Mouse (Mus musculus): ENCODE results near the gene Maco1. TPM values are rescaled to one million over a fixed set of nuclear protein-coding genes. Genes with fewer than 3 reads are reported as not detected.

Maco1 gene
- total and polyA plus RNA-seq, 2 experiments from 2014 or later = 21.8 to 32.1 TPM

DNA sequence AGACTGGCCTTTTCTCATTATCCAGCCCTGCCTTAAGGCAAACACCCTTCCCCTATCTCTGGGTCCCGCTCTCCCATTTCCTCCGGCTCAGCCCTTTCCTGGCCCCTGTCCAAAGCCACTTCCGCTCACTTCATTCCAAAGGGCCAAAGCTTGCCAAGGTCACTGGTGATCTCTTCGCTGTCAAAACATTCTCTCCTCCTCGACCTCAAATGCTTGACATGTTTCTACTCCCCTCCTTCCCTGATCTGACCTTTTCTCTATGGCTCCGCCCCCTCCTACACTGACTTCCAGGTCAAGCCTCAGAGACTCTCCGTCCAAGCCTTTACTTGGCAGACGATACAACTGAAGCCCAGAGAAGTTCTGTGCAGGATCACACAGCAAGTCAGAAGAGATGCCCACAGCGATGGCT is 92.3 kb downstream of the Maco1 start:
- Histone ChIP-seq H3K36me3 (replicated peaks; ENCODE audit: control insufficient read depth, insufficient read depth, low read length) (no peaks in the 10 kb centered on the region), H3K27ac (ENCODE audit: low read depth) (peak overlapping the region; percentile 37), H3K9ac (replicated peaks; ENCODE audit: low read depth, low read length) (no peak overlapping the region), H3K4me3 (ENCODE audit: low read depth, low read length) (no peak overlapping the region), H3K4me1 (ENCODE audit: control insufficient read depth, insufficient read depth) (peaks cover 57% of the 10 kb centered on the region), H3K9me3 (replicated peaks; ENCODE audit: control insufficient read depth, low read length) (no peaks in the 10 kb centered on the region), H3K27me3 (ENCODE audit: control insufficient read depth, insufficient read depth, low read length) (no peaks in the 10 kb centered on the region), H3K4me2 (ENCODE audit: low read depth, low read length) (peak overlapping the region; percentile 36)
- ATAC-seq (ENCODE audit: insufficient read depth, low read depth) = peak; percentile 75
- 5% methylated on average over 9 of the region's 9 CpGs for WGBS
- peak; percentile 64; the same call in 1 of the 2 replicates for TF ChIP-seq EP300 (IDR thresholded peaks at IDR 0.05; ENCODE audit: low read depth)
- no peak for TF ChIP-seq CTCF (IDR thresholded peaks at IDR 0.05; ENCODE audit: low read depth)
- DNase-seq (ENCODE audit: low spot score) = peak; percentile 93

DNA sequence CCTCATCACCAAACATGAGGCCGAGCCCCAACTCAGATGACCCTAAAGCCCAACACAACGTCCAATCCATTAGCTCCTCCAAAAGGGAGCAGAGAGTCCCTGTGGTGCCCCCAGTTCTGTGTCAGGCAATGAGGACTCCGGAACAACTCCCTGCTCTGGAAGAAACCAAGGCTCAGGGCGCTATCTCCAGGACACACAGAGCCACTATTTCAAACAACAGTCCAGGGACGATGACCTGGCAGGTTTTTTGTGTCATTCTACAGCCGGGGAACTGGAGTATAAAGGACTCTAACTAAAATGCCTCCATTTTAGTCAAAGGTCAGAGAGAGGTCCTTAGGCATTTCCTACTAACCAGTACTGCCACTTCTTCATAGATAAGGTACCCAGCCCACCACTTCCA is 92.9 kb downstream of the Maco1 start:
- H3K9me3 ChIP-seq (replicated peaks; ENCODE audit: control insufficient read depth, low read length) = no peaks in the 10 kb centered on the region
- no peaks in the 10 kb centered on the region for H3K36me3 ChIP-seq (replicated peaks; ENCODE audit: control insufficient read depth, insufficient read depth, low read length)
- peaks cover 53% of the 10 kb centered on the region for H3K4me1 ChIP-seq (ENCODE audit: control insufficient read depth, insufficient read depth)
- no peak overlapping the region for H3K4me3 ChIP-seq (ENCODE audit: low read depth, low read length)
- H3K27me3 ChIP-seq (ENCODE audit: control insufficient read depth, insufficient read depth, low read length) = no peaks in the 10 kb centered on the region
- ATAC-seq (ENCODE audit: insufficient read depth, low read depth) (no peak), DNase-seq (ENCODE audit: low spot score) (peak; percentile 18)
- peak overlapping the region; percentile 36 for H3K4me2 ChIP-seq (ENCODE audit: low read depth, low read length)
- H3K27ac ChIP-seq (ENCODE audit: low read depth) = peak overlapping the region; percentile 37
- no peak overlapping the region for H3K9ac ChIP-seq (replicated peaks; ENCODE audit: low read depth, low read length)
- WGBS = 58% methylated on average over 6 of the region's 6 CpGs
- TF ChIP-seq CTCF (IDR thresholded peaks at IDR 0.05; ENCODE audit: low read depth) = no peak
- no peak for TF ChIP-seq EP300 (IDR thresholded peaks at IDR 0.05; ENCODE audit: low read depth)

DNA sequence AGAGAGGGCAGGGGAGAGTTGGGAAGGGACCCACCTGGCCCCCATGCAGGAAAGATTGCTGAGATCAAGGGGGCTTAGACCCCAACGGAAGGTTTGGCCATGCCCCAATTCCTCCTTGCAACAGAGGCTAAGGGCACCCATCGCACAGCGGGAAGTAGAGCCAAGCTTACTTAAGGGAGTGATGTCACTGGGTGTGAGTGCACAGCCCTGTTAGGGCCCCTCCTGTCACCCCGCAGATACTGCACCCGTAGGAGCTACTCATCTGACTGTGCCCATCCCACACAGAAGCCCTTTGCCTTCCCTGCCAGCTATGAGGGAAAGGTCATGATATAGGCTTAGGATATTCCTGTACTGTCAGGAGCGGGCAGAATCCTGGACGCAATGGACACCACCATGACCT is 93.6 kb downstream of the Maco1 start:
- ATAC-seq (ENCODE audit: insufficient read depth, low read depth) = no peak
- Histone ChIP-seq H3K4me1 (ENCODE audit: control insufficient read depth, insufficient read depth) (peaks cover 50% of the 10 kb centered on the region), H3K27ac (ENCODE audit: low read depth) (0 out of 2 replicates have a peak overlapping the region, but pooled peaks have one; percentile 37), H3K27me3 (ENCODE audit: control insufficient read depth, insufficient read depth, low read length) (no peaks in the 10 kb centered on the region), H3K9ac (replicated peaks; ENCODE audit: low read depth, low read length) (no peak overlapping the region), H3K36me3 (replicated peaks; ENCODE audit: control insufficient read depth, insufficient read depth, low read length) (0 out of 2 replicates have a peak, but pooled peaks cover 4% of the 10 kb centered on the region), H3K4me2 (ENCODE audit: low read depth, low read length) (no peak overlapping the region), H3K9me3 (replicated peaks; ENCODE audit: control insufficient read depth, low read length) (no peaks in the 10 kb centered on the region), H3K4me3 (ENCODE audit: low read depth, low read length) (no peak overlapping the region)
- DNase-seq (ENCODE audit: low spot score) = no peak
- TF ChIP-seq EP300 (IDR thresholded peaks at IDR 0.05; ENCODE audit: low read depth) (no peak), CTCF (IDR thresholded peaks at IDR 0.05; ENCODE audit: low read depth) (no peak)
- 82% methylated on average over 7 of the region's 7 CpGs for WGBS

DNA sequence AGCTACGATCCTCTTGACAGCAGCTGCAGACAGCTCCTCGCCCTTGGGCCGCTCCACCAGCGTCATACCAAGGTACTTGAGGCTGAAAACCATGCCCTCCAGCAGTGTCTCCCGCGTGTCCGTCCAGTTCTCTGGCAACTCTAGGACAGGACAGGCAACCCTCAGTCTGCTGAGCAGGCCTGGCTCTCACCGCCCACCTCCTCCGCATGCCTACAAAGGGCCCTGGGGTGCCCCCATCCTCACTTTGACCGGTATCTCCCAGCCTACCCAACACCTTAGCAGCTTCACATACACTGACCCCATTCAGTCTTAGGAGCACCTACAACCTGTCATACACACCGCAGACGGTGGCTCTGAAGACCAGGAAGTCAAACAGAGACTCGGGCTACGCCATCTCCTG is 94.2 kb downstream of the Maco1 start:
- DNase-seq (ENCODE audit: low spot score) (no peak), ATAC-seq (ENCODE audit: insufficient read depth, low read depth) (no peak)
- Histone ChIP-seq H3K4me1 (ENCODE audit: control insufficient read depth, insufficient read depth) (peaks cover 44% of the 10 kb centered on the region), H3K9me3 (replicated peaks; ENCODE audit: control insufficient read depth, low read length) (no peaks in the 10 kb centered on the region), H3K36me3 (replicated peaks; ENCODE audit: control insufficient read depth, insufficient read depth, low read length) (0 out of 2 replicates have a peak, but pooled peaks cover 7% of the 10 kb centered on the region), H3K27ac (ENCODE audit: low read depth) (no peak overlapping the region), H3K9ac (replicated peaks; ENCODE audit: low read depth, low read length) (no peak overlapping the region), H3K4me3 (ENCODE audit: low read depth, low read length) (no peak overlapping the region), H3K27me3 (ENCODE audit: control insufficient read depth, insufficient read depth, low read length) (no peaks in the 10 kb centered on the region), H3K4me2 (ENCODE audit: low read depth, low read length) (no peak overlapping the region)
- no peak for TF ChIP-seq CTCF (IDR thresholded peaks at IDR 0.05; ENCODE audit: low read depth)
- TF ChIP-seq EP300 (IDR thresholded peaks at IDR 0.05; ENCODE audit: low read depth) = no peak
- WGBS = 87% methylated on average over 14 of the region's 14 CpGs

DNA sequence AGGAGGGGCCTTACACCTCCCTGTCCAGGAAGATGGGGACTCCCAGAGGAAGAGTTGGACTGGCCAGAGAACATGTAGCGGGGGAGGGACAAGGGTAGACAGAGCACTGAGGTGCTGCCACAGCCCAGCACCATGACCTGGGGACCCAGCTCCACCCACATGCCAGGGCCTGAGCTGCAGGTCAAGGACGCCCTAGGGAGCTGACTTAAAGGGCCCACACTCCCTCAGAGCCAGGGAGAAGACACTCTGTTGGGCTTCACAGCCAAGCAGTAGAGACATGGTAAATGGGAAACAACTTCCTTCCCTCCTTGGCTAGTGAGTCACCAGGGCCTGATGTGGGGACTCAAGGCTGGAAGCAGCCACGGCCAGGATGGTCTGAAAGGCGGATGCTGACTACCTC is 94.8 kb downstream of the Maco1 start:
- H3K9me3 ChIP-seq (replicated peaks; ENCODE audit: control insufficient read depth, low read length) = no peaks in the 10 kb centered on the region
- TF ChIP-seq CTCF (IDR thresholded peaks at IDR 0.05; ENCODE audit: low read depth) (no peak), EP300 (IDR thresholded peaks at IDR 0.05; ENCODE audit: low read depth) (no peak)
- WGBS = 69% methylated on average over 4 of the region's 4 CpGs
- ATAC-seq (ENCODE audit: insufficient read depth, low read depth) (no peak), DNase-seq (ENCODE audit: low spot score) (no peak)
- H3K4me1 ChIP-seq (ENCODE audit: control insufficient read depth, insufficient read depth) = peaks cover 41% of the 10 kb centered on the region
- H3K36me3 ChIP-seq (replicated peaks; ENCODE audit: control insufficient read depth, insufficient read depth, low read length) = 0 out of 2 replicates have a peak, but pooled peaks cover 7% of the 10 kb centered on the region
- H3K27ac ChIP-seq (ENCODE audit: low read depth) = 0 out of 2 replicates have a peak overlapping the region, but pooled peaks have one; percentile 22
- no peak overlapping the region for H3K9ac ChIP-seq (replicated peaks; ENCODE audit: low read depth, low read length)
- H3K4me3 ChIP-seq (ENCODE audit: low read depth, low read length) = no peak overlapping the region
- H3K27me3 ChIP-seq (ENCODE audit: control insufficient read depth, insufficient read depth, low read length) = no peaks in the 10 kb centered on the region
- H3K4me2 ChIP-seq (ENCODE audit: low read depth, low read length) = no peak overlapping the region

DNA sequence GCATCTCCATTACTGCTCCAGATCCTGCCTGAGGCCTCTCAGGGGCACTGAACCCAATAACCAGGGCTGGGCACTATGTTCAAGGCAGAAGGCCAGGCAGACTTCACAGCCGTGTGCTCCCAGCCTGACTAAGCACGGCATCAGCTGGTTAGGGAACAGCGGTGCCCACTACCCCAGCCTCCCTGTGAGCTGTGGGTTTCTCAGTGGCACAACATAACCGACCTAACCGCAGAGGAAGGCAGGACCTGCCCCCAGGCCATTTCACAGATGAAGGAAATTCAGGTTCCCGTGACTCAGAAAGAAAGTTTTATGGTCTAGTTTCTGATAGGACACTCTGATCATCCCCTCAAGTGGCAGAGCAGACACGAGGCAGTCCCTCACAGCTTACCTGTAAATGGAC is 96.2 kb downstream of the Maco1 start:
- peaks cover 40% of the 10 kb centered on the region for H3K4me1 ChIP-seq (ENCODE audit: control insufficient read depth, insufficient read depth)
- H3K27me3 ChIP-seq (ENCODE audit: control insufficient read depth, insufficient read depth, low read length) = no peaks in the 10 kb centered on the region
- no peak overlapping the region for H3K9ac ChIP-seq (replicated peaks; ENCODE audit: low read depth, low read length)
- H3K4me3 ChIP-seq (ENCODE audit: low read depth, low read length) = no peak overlapping the region
- ATAC-seq (ENCODE audit: insufficient read depth, low read depth) (no peak), DNase-seq (ENCODE audit: low spot score) (no peak)
- TF ChIP-seq CTCF (IDR thresholded peaks at IDR 0.05; ENCODE audit: low read depth) (no peak), EP300 (IDR thresholded peaks at IDR 0.05; ENCODE audit: low read depth) (no peak)
- no peak overlapping the region for H3K27ac ChIP-seq (ENCODE audit: low read depth)
- peaks cover 7% of the 10 kb centered on the region; the same call in 1 of the 2 replicates for H3K36me3 ChIP-seq (replicated peaks; ENCODE audit: control insufficient read depth, insufficient read depth, low read length)
- no peaks in the 10 kb centered on the region for H3K9me3 ChIP-seq (replicated peaks; ENCODE audit: control insufficient read depth, low read length)
- H3K4me2 ChIP-seq (ENCODE audit: low read depth, low read length) = no peak overlapping the region
- 79% methylated on average over 7 of the region's 7 CpGs for WGBS

All from heart, postnatal 0 days (tissue).